In the genomic region with DNA sequence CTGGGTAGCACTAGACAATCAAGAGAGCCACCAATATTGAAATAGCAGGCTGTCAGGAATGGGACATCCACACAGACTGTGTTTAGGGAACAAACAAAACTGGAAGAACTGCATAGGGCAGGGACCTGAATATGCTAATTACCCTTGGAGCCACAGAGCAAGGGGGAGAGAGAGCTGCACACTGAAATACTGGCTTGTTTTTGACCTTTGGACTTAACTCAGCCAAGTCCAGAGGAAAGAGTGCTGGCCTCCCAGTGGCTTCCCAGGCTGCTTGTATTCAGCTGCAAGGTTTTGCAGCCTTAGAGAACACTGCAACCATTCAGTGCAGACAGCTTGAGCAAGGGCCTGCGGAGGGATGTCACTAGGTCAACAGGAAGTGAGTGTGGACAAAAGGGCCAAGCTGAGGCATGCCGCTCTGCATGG, we compare ENCODE assay signal across 10 mouse cellular contexts.
A peak's percentile ranks its signal among the peaks of the same experiment; 100 is the strongest.
DNase-seq lines count a peak whose midpoint lies in the region; ATAC-seq lines count a peak whose summit lies in the region.
"Had no signal": no experiment of that assay in that cellular context is flagged by ENCODE, and none has a peak within 500 bp of the region (broad histone marks: within the 10 kb centered on the region; RNA-seq: fewer than 3 reads in every experiment).

No protein-coding gene starts in this region.

- no peaks in the 10 kb centered on the region for H3K27me3 ChIP-seq in hindbrain, embryonic 10.5 days (ENCODE audit: insufficient read depth, poor library complexity, severe bottlenecking)
- no peaks in the 10 kb centered on the region for H3K27me3 ChIP-seq in hindbrain, embryonic 12.5 days
- H3K27me3 ChIP-seq in embryonic facial prominence, embryonic 13.5 days: no peaks in the 10 kb centered on the region
- H3K27me3 ChIP-seq in kidney, embryonic 15.5 days: no peaks in the 10 kb centered on the region
- H3K27me3 ChIP-seq: neural tube, embryonic 12.5 days; Patski had no signal

- H3K9me3 ChIP-seq in hindbrain, embryonic 10.5 days: no peaks in the 10 kb centered on the region
- H3K9me3 ChIP-seq in hindbrain, embryonic 12.5 days (replicated peaks): no peaks in the 10 kb centered on the region
- no peaks in the 10 kb centered on the region for H3K9me3 ChIP-seq in embryonic facial prominence, embryonic 13.5 days
- H3K9me3 ChIP-seq in kidney, embryonic 15.5 days (replicated peaks): no peaks in the 10 kb centered on the region
- H3K9me3 ChIP-seq: neural tube, embryonic 12.5 days had no signal

- H3K4me3 ChIP-seq in hindbrain, embryonic 10.5 days: no peak overlapping the region
- H3K4me3 ChIP-seq in hindbrain, embryonic 12.5 days: no peak overlapping the region
- no peak overlapping the region for H3K4me3 ChIP-seq in embryonic facial prominence, embryonic 13.5 days
- H3K4me3 ChIP-seq in kidney, embryonic 15.5 days (replicated peaks): no peak overlapping the region
- H3K4me3 ChIP-seq: neural tube, embryonic 12.5 days had no signal

- H3K9ac ChIP-seq in hindbrain, embryonic 12.5 days: no peak overlapping the region
- H3K9ac ChIP-seq in embryonic facial prominence, embryonic 13.5 days: 0 out of 2 replicates have a peak overlapping the region, but pooled peaks have one; percentile 16
- no peak overlapping the region for H3K9ac ChIP-seq in kidney, embryonic 15.5 days
- H3K9ac ChIP-seq: neural tube, embryonic 12.5 days had no signal

- H3K36me3 ChIP-seq in hindbrain, embryonic 10.5 days: no peaks in the 10 kb centered on the region
- no peaks in the 10 kb centered on the region for H3K36me3 ChIP-seq in hindbrain, embryonic 12.5 days
- no peaks in the 10 kb centered on the region for H3K36me3 ChIP-seq in embryonic facial prominence, embryonic 13.5 days
- H3K36me3 ChIP-seq in kidney, embryonic 15.5 days: no peaks in the 10 kb centered on the region
- H3K36me3 ChIP-seq: neural tube, embryonic 12.5 days had no signal

- peak overlapping the region; percentile 78 for H3K27ac ChIP-seq in hindbrain, embryonic 10.5 days
- H3K27ac ChIP-seq in hindbrain, embryonic 12.5 days: no peak overlapping the region; the same call in 1 of the 2 replicates
- no peak overlapping the region for H3K27ac ChIP-seq in embryonic facial prominence, embryonic 13.5 days
- H3K27ac ChIP-seq in kidney, embryonic 15.5 days: peak overlapping the region; percentile 65
- H3K27ac ChIP-seq: neural tube, embryonic 12.5 days had no signal

- H3K4me1 ChIP-seq in hindbrain, embryonic 10.5 days (replicated peaks): peaks cover 21% of the 10 kb centered on the region
- peaks cover 11% of the 10 kb centered on the region for H3K4me1 ChIP-seq in hindbrain, embryonic 12.5 days
- peaks cover 26% of the 10 kb centered on the region for H3K4me1 ChIP-seq in embryonic facial prominence, embryonic 13.5 days
- H3K4me1 ChIP-seq in kidney, embryonic 15.5 days: peaks cover 35% of the 10 kb centered on the region

- ATAC-seq in hindbrain, embryonic 12.5 days (ENCODE audit: low FRiP score): no peak
- ATAC-seq in embryonic facial prominence, embryonic 13.5 days (ENCODE audit: insufficient number of reproducible peaks, insufficient read depth, low FRiP score, low TSS enrichment, low read depth): no peak
- peak; percentile 89 for ATAC-seq in kidney, embryonic 15.5 days (replicated peaks; ENCODE audit: low FRiP score)
- ATAC-seq in granulocyte monocyte progenitor cell, adult 5-6 weeks (replicated peaks; ENCODE audit: poor library complexity, severe bottlenecking): no peak
- ATAC-seq in erythroid progenitor cell, adult 5-6 weeks (replicated peaks; ENCODE audit: low FRiP score, poor library complexity, severe bottlenecking): no peak
- ATAC-seq: Patski had no signal

- H3K4me2 ChIP-seq in hindbrain, embryonic 12.5 days (replicated peaks): no peak overlapping the region
- H3K4me2 ChIP-seq in embryonic facial prominence, embryonic 13.5 days: no peak overlapping the region
- H3K4me2 ChIP-seq in kidney, embryonic 15.5 days: no peak overlapping the region
- H3K4me2 ChIP-seq: neural tube, embryonic 12.5 days had no signal

- peak; percentile 74 for DNase-seq in hindbrain, embryonic 10.5 days (ENCODE audit: low spot score)
- peak; percentile 36 for DNase-seq in lung, postnatal 36 days
- no peak for DNase-seq in thymus, postnatal 0 days (ENCODE audit: low spot score)

- 2% methylated on average over 2 of the region's 2 CpGs for WGBS in hindbrain, embryonic 10.5 days
- WGBS in hindbrain, embryonic 12.5 days: 15% methylated on average over 2 of the region's 2 CpGs
- WGBS in embryonic facial prominence, embryonic 13.5 days: 33% methylated on average over 2 of the region's 2 CpGs
- 24% methylated on average over 2 of the region's 2 CpGs for WGBS in kidney, embryonic 15.5 days

Comparison
In these comparisons a context has a peak if more than half of its experiments do, and no peak if none do; other contexts are left out.
1. H3K27ac ChIP-seq: peak in hindbrain, embryonic 10.5 days (single experiment) and kidney, embryonic 15.5 days (single experiment); none in hindbrain, embryonic 12.5 days (single experiment) and embryonic facial prominence, embryonic 13.5 days (single experiment).